ENCODE assay signal across 8 mouse cellular contexts in the genomic region with DNA sequence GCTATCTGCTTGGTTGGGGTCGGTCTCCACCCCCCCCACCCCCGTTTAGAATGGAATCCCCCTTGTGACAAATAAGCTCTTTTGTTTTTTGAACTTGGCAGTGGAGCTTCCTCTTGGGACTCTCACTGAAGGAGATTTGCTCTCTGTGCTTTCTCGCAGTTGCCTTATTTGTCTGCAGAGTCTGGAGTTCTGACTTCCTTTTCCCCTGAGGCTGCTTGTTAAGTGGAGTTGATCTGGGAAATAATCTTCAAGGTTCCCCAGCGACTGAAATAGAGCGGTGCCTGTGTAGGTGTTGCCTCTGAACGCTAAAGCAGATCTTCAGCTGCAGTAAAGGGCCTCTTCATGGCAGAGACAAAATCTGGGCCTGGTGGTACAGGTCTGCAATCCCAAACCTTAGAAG. TPM values are rescaled to one million over a fixed set of nuclear protein-coding genes. Genes with fewer than 3 reads are reported as not detected.
DNase-seq lines count a peak whose midpoint lies in the region; ATAC-seq lines count a peak whose summit lies in the region.

No protein-coding gene starts in this region.

- no peak overlapping the region for H3K4me2 ChIP-seq in heart, embryonic 11.5 days
- H3K4me2 ChIP-seq in liver, embryonic 15.5 days, result no peak overlapping the region

- DNase-seq in kidney, postnatal 14 days, result peak; percentile 37
- no peak for DNase-seq in kidney, adult 9 months
- DNase-seq in adipocyte (ENCODE audit: low spot score), result peak; percentile 64
- no peak for DNase-seq in thymus, postnatal 4 days
- no peak for DNase-seq in thymus, adult 18-20 months
- DNase-seq in layer of hippocampus, postnatal 14 days (ENCODE audit: low spot score in 2 of 2), result no peak

- 12% methylated on average over 6 of the region's 6 CpGs for WGBS in heart, embryonic 11.5 days (ENCODE audit: insufficient replicate concordance)
- 26% methylated on average over 6 of the region's 6 CpGs for WGBS in liver, embryonic 15.5 days (ENCODE audit: insufficient replicate concordance)

- H3K27me3 ChIP-seq in heart, embryonic 11.5 days (ENCODE audit: control insufficient read depth, insufficient read depth, low read length), result no peaks in the 10 kb centered on the region
- H3K27me3 ChIP-seq in liver, embryonic 15.5 days, result no peaks in the 10 kb centered on the region

- H3K27ac ChIP-seq in heart, embryonic 11.5 days (ENCODE audit: low read depth, low read length), result peak overlapping the region; percentile 12
- H3K27ac ChIP-seq in liver, embryonic 15.5 days (replicated peaks), result peak overlapping the region; percentile 16

- H3K9me3 ChIP-seq in heart, embryonic 11.5 days (replicated peaks; ENCODE audit: control insufficient read depth, low read length), result no peaks in the 10 kb centered on the region
- H3K9me3 ChIP-seq in liver, embryonic 15.5 days (replicated peaks), result no peaks in the 10 kb centered on the region

- peaks cover 46% of the 10 kb centered on the region for H3K4me1 ChIP-seq in heart, embryonic 11.5 days (ENCODE audit: control insufficient read depth, insufficient read depth, low read length)
- H3K4me1 ChIP-seq in liver, embryonic 15.5 days (replicated peaks), result peaks cover 28% of the 10 kb centered on the region

- H3K4me3 ChIP-seq in heart, embryonic 11.5 days (ENCODE audit: low read depth, low read length), result no peak overlapping the region
- no peak overlapping the region for H3K4me3 ChIP-seq in liver, embryonic 15.5 days (replicated peaks)

- 0 out of 2 replicates have a peak overlapping the region, but pooled peaks have one; percentile 11 for H3K9ac ChIP-seq in heart, embryonic 11.5 days (ENCODE audit: low read depth, low read length)
- H3K9ac ChIP-seq in liver, embryonic 15.5 days, result no peak overlapping the region

- no peaks in the 10 kb centered on the region for H3K36me3 ChIP-seq in heart, embryonic 11.5 days (ENCODE audit: control insufficient read depth, insufficient read depth, low read length)
- no peaks in the 10 kb centered on the region; the same call in 1 of the 2 replicates for H3K36me3 ChIP-seq in liver, embryonic 15.5 days (replicated peaks)

- no peak for ATAC-seq in heart, embryonic 11.5 days (replicated peaks; ENCODE audit: insufficient number of reproducible peaks, low FRiP score, low TSS enrichment)
- no peak for ATAC-seq in liver, embryonic 15.5 days (ENCODE audit: insufficient read depth)

RNA-seq across cellular contexts. Expression of a gene that starts 18.4 kb away (rescaled TPM):
- 21.5 and 23.7 TPM in 2 replicates for polyA plus RNA-seq in heart, embryonic 11.5 days (2014; fragmentation: Nextera tagmentation; extraction: Ambion mirVana)
- polyA plus RNA-seq in liver, embryonic 15.5 days (2015; fragmentation: Nextera tagmentation; extraction: Ambion mirVana), result 8.9 and 9.2 TPM in 2 replicates
- total RNA-seq in layer of hippocampus, postnatal 14 days (2021), result 10 to 100 TPM; 32.0 to 32.2 TPM

RNA-seq across cellular contexts. Expression of a gene that starts 19.2 kb away (rescaled TPM):
- polyA plus RNA-seq in heart, embryonic 11.5 days (2014; fragmentation: Nextera tagmentation; extraction: Ambion mirVana), result 31.7 and 39.5 TPM in 2 replicates
- 9.4 and 10.3 TPM in 2 replicates for polyA plus RNA-seq in liver, embryonic 15.5 days (2015; fragmentation: Nextera tagmentation; extraction: Ambion mirVana)
- total RNA-seq in layer of hippocampus, postnatal 14 days (2021), result 100 to 1,000 TPM in 1 of 2 experiments, 10 to 100 TPM in 1; 96.9 to 104 TPM

Comparison
In these comparisons a context has a peak if more than half of its experiments do, and no peak if none do; other contexts are left out.
1. DNase-seq: peak in kidney, postnatal 14 days (single experiment) and adipocyte (single experiment); none in kidney, adult 9 months (single experiment), thymus, postnatal 4 days (single experiment), thymus, adult 18-20 months (0 of 2) and layer of hippocampus, postnatal 14 days (0 of 2).